Mouse (Mus musculus) hindbrain, embryonic 10.5 days (tissue): Measurements from ENCODE around the gene Vpreb2. TPM values are rescaled to one million over a fixed set of nuclear protein-coding genes. Genes with fewer than 3 reads are reported as not detected.

Source experiments
- DNase-seq: peaks from one replicate; pipeline ENCODE4 v3.0.0-alpha.2; 2017; ENCODE audit warnings: low spot score
- H3K27ac ChIP-seq: fragments of 300-500 bp; sonication (generic); 2 replicates; pipeline ENCODE4 v1.5.1; 2016; ENCODE audit warnings: mild to moderate bottlenecking, moderate library complexity
- H3K27me3 ChIP-seq: fragments of 300-500 bp; sonication (generic); 2 replicates; pipeline ENCODE4 v1.6.1; 2016; ENCODE audit warnings: mild to moderate bottlenecking; ENCODE audit not compliant: poor library complexity, insufficient read depth, severe bottlenecking
- H3K36me3 ChIP-seq: fragments of 300-500 bp; sonication (generic); 2 replicates; pipeline ENCODE4 v1.6.1; 2016; ENCODE audit warnings: mild to moderate bottlenecking, moderate library complexity
- H3K4me1 ChIP-seq: fragments of 300-500 bp; sonication (generic); replicated peaks from 2 replicates; pipeline ENCODE4 v1.6.1; 2016; ENCODE audit warnings: mild to moderate bottlenecking
- H3K4me3 ChIP-seq: fragments of 300-500 bp; sonication (generic); 2 replicates; pipeline ENCODE4 v1.5.1; 2016; ENCODE audit warnings: mild to moderate bottlenecking, moderate library complexity
- H3K9me3 ChIP-seq: fragments of 300-500 bp; sonication (generic); 2 replicates; pipeline ENCODE4 v1.6.1; 2016; ENCODE audit warnings: mild to moderate bottlenecking, moderate library complexity
- WGBS: fragments of 180-500 bp; shearing (Covaris S2); methylation state at CpG from one replicate; pipeline ENCODE4 v1.1.7; 2016; 5-methylcytosine and 5-hydroxymethylcytosine counted together
- polyA plus RNA-seq: library from polyadenylated mRNA; unstranded; fragments of >200 nt; fragmentation: Nextera tagmentation; extraction: Ambion mirVana; gene quantifications from 2 replicates; pipeline ENCODE4 v1.2.1, GENCODE M21; 2016

Gene Vpreb2
- not detected in 2 replicates for polyA plus RNA-seq

GRCm38 (mm10) chr16:17980128-17980527 is at the start of gene Vpreb2:
Gene Vpreb2 (plus strand): TSS chr16:17980428.
- no peak within 1 kb of the TSS for H3K27ac ChIP-seq
- H3K36me3 ChIP-seq: no peaks in the 10 kb centered on the region
- no peaks in the 10 kb centered on the region for H3K9me3 ChIP-seq
- 53% methylated on average over 1 of the region's 1 CpGs for WGBS
- no peak for DNase-seq
- H3K4me3 ChIP-seq: no peak within 1 kb of the TSS
- no peaks in the 10 kb centered on the region for H3K4me1 ChIP-seq
- H3K27me3 ChIP-seq: no peaks in the 10 kb centered on the region

- H3K36me3 ChIP-seq: no peaks in the 10 kb centered on the region
- no peak overlapping the region for H3K4me3 ChIP-seq
- peaks cover 24% of the 10 kb centered on the region for H3K4me1 ChIP-seq
- H3K9me3 ChIP-seq: no peaks in the 10 kb centered on the region
- no peak overlapping the region for H3K27ac ChIP-seq
- WGBS: 81% methylated on average over 5 of the region's 5 CpGs
- H3K27me3 ChIP-seq: peaks cover 4% of the 10 kb centered on the region; the same call in 1 of the 2 replicates
- no peak for DNase-seq
These were observed 48.2 kb upstream of the Vpreb2 start for GRCm38 (mm10) chr16:17931906-17932460.

- Histone ChIP-seq H3K27me3 (peaks cover 18% of the 10 kb centered on the region), H3K4me1 (peaks cover 7% of the 10 kb centered on the region), H3K4me3 (no peak overlapping the region), H3K9me3 (no peaks in the 10 kb centered on the region), H3K27ac (no peak overlapping the region), H3K36me3 (no peaks in the 10 kb centered on the region)
- no peak for DNase-seq
- whole genome bisulfite sequencing: 75% methylated on average over 9 of the region's 9 CpGs
These were observed 46.4 kb upstream of the Vpreb2 start for GRCm38 (mm10) chr16:17933594-17934444.

GRCm38 (mm10) chr16:17934445-17934910 is 45.8 kb upstream of the Vpreb2 start:
- Histone ChIP-seq H3K27me3 (peaks cover 18% of the 10 kb centered on the region), H3K9me3 (no peaks in the 10 kb centered on the region), H3K27ac (no peak overlapping the region), H3K4me1 (peaks cover 6% of the 10 kb centered on the region; the same call in 1 of the 2 replicates), H3K4me3 (no peak overlapping the region), H3K36me3 (no peaks in the 10 kb centered on the region)
- DNase-seq: no peak
- WGBS: 68% methylated on average over 3 of the region's 3 CpGs

GRCm38 (mm10) chr16:17936776-17937175 is 43.5 kb upstream of the Vpreb2 start:
- Histone ChIP-seq H3K4me3 (no peak overlapping the region), H3K27me3 (peaks cover 18% of the 10 kb centered on the region), H3K4me1 (0 out of 2 replicates have a peak, but pooled peaks cover 6% of the 10 kb centered on the region), H3K9me3 (no peaks in the 10 kb centered on the region), H3K27ac (no peak overlapping the region), H3K36me3 (no peaks in the 10 kb centered on the region)
- 83% methylated on average over 10 of the region's 10 CpGs for WGBS
- DNase-seq: no peak

- 82% methylated on average over 7 of the region's 7 CpGs for WGBS
- H3K4me3 ChIP-seq: no peak overlapping the region
These were observed 42.0 kb upstream of the Vpreb2 start for GRCm38 (mm10) chr16:17938187-17938586.

GRCm38 (mm10) chr16:17938821-17939220 is 41.4 kb upstream of the Vpreb2 start:
- 14% methylated on average over 7 of the region's 7 CpGs for WGBS
- Histone ChIP-seq H3K36me3 (no peaks in the 10 kb centered on the region), H3K27ac (no peak overlapping the region), H3K4me1 (0 out of 2 replicates have a peak, but pooled peaks cover 6% of the 10 kb centered on the region), H3K4me3 (no peak overlapping the region), H3K9me3 (no peaks in the 10 kb centered on the region), H3K27me3 (peaks cover 18% of the 10 kb centered on the region)
- peak; percentile 76 for DNase-seq

More at GRCm38 (mm10) chr16:17938187-17938586, 42.0 kb upstream of the Vpreb2 start:
- Histone ChIP-seq H3K27me3 (peaks cover 18% of the 10 kb centered on the region), H3K36me3 (no peaks in the 10 kb centered on the region), H3K27ac (no peak overlapping the region), H3K4me1 (0 out of 2 replicates have a peak, but pooled peaks cover 6% of the 10 kb centered on the region), H3K9me3 (no peaks in the 10 kb centered on the region)
- no peak for DNase-seq

- Histone ChIP-seq H3K4me3 (no peak overlapping the region), H3K36me3 (no peaks in the 10 kb centered on the region), H3K27me3 (peaks cover 18% of the 10 kb centered on the region), H3K27ac (no peak overlapping the region), H3K4me1 (0 out of 2 replicates have a peak, but pooled peaks cover 6% of the 10 kb centered on the region), H3K9me3 (no peaks in the 10 kb centered on the region)
- DNase-seq: no peak
- WGBS: 69% methylated on average over 9 of the region's 9 CpGs
These were observed 40.9 kb upstream of the Vpreb2 start for GRCm38 (mm10) chr16:17939255-17939751.

GRCm38 (mm10) chr16:17943466-17943865 is 36.8 kb upstream of the Vpreb2 start:
- Histone ChIP-seq H3K27me3 (0 out of 2 replicates have a peak, but pooled peaks cover 3% of the 10 kb centered on the region), H3K27ac (no peak overlapping the region), H3K36me3 (no peaks in the 10 kb centered on the region), H3K4me3 (no peak overlapping the region), H3K9me3 (no peaks in the 10 kb centered on the region), H3K4me1 (0 out of 2 replicates have a peak, but pooled peaks cover 6% of the 10 kb centered on the region)
- 68% methylated on average over 8 of the region's 8 CpGs for WGBS
- no peak for DNase-seq

- DNase-seq: no peak
- 67% methylated on average over 7 of the region's 7 CpGs for WGBS
- H3K4me3 ChIP-seq: no peak overlapping the region
- 0 out of 2 replicates have a peak, but pooled peaks cover 3% of the 10 kb centered on the region for H3K27me3 ChIP-seq
- no peaks in the 10 kb centered on the region for H3K9me3 ChIP-seq
- no peak overlapping the region for H3K27ac ChIP-seq
- H3K36me3 ChIP-seq: no peaks in the 10 kb centered on the region
- H3K4me1 ChIP-seq: peaks cover 14% of the 10 kb centered on the region
These were observed 35.0 kb upstream of the Vpreb2 start for GRCm38 (mm10) chr16:17945081-17945831.

GRCm38 (mm10) chr16:17949421-17949877 is 30.8 kb upstream of the Vpreb2 start:
- Histone ChIP-seq H3K9me3 (no peaks in the 10 kb centered on the region), H3K4me3 (no peak overlapping the region), H3K4me1 (peaks cover 17% of the 10 kb centered on the region), H3K36me3 (no peaks in the 10 kb centered on the region), H3K27me3 (0 out of 2 replicates have a peak, but pooled peaks cover 3% of the 10 kb centered on the region), H3K27ac (peak overlapping the region; percentile 79)
- WGBS: 28% methylated on average over 2 of the region's 2 CpGs
- DNase-seq: peak; percentile 65

- no peak for DNase-seq
- Histone ChIP-seq H3K27me3 (0 out of 2 replicates have a peak, but pooled peaks cover 2% of the 10 kb centered on the region), H3K9me3 (no peaks in the 10 kb centered on the region), H3K4me1 (peaks cover 17% of the 10 kb centered on the region), H3K36me3 (no peaks in the 10 kb centered on the region), H3K4me3 (no peak overlapping the region), H3K27ac (peak overlapping the region; percentile 79)
- 53% methylated on average over 4 of the region's 4 CpGs for WGBS
These were observed 30.2 kb upstream of the Vpreb2 start for GRCm38 (mm10) chr16:17950068-17950467.
